Mouse (Mus musculus): ENCODE results near the gene Phf7. TPM values are rescaled to one million over a fixed set of nuclear protein-coding genes. Genes with fewer than 3 reads are reported as not detected.

Phf7 gene
- polyA plus RNA-seq, 1 experiment: 9.9 TPM

DNA sequence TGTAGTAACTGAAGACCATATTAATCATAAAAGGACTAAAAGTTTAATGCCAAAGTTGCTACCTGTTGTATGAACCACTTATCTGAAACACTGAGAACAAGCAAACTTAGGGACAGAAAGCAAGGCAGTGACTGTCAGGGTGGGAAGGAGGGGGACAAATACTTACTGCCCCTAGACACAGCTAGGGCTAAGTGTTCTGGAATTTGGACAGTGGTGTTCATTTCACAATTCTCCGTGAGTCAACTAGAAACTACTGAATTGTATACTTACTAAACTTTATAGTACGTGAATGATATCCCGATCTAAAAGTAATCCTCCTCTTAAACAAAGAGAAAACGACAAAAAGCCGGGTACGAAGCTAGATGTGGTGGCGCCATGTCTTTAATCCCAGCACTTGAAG lies 51.5 kb downstream of the Phf7 start:
- DNase-seq (ENCODE audit: low read depth): no peak

DNA sequence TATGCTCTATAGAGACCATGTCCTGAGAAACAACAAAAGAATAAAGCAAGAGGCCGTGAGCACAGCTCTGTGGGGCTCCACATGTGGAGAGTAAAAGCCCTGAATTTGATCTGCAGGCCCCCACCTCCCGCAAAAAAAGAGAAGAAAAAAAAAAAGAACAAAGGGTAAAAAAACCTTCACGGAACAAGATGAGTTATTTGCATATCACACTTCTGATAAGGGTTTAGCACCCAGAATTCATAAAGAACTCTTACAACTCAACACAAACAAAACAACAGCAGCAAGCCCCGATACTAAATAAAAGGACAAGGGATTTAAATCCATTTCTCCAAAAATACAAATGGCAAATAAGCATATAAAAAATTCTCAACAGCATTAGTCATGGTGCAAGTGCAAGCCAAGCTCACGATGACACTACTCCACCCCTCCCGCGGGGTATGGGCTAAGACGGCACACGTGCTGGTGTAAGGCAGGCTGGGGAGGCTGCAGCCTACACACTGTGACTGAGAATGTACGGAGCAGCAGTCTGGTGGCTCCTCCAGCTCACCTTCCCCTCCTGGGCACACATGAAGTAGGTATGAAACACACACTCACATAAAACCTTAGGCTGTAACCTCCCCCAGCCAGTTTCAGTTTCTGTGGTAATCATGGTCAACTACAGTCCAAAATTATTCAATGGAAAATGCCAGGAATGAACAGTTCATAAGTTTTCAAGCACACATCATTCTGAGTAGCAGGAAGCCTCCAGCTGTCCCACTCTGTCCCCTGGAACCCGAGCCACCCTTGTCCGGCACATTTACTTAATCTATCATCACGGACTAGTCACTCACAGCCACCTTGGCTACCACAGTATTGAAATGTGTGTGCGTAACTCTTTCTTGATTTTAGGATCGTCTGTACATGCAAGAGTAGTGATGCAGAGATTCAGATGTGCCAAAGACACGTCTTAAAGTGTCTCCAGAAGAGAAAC lies 53.3 kb downstream of the Phf7 start:
- DNase-seq (ENCODE audit: low read depth): no peak

DNA sequence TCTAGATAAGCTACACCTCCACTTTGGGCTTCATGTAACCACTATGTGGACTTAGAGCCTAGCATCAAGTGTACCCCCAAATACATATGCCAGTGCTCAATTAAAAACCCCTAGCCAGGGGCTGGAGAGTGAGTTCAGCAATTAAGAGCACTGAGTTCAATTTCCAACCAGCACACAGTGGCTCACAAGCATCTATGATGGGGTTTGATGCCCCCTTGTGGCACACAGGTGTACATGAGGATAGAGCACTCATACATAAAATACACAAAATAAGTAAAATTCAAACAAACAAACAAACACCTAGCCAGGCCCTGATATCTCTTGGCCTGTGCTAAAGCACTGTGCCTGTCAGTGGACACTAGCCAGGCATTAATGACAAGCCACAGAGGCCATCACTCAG lies 55.1 kb downstream of the Phf7 start:
- no peak for DNase-seq (ENCODE audit: low read depth)

DNA sequence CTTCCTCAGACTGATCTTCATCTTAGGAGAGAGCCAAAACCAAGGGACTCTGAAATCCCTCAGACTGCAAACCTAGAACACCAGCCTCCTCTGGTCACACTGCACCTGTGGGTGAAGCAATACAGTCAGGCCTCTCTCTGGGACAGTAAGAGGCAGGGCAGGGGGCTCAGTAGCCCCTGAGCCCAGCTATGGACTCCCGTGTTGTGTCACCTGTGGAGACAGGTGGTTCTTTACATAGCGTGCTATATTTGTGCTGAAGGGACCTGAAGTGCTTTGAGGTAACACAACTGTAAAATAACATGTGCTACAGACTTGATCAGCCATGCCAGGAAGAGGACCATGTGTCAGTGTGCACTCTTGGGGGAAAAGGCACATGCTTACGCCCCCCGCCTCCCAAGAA lies 55.6 kb downstream of the Phf7 start:
- DNase-seq (ENCODE audit: low read depth): no peak

DNA sequence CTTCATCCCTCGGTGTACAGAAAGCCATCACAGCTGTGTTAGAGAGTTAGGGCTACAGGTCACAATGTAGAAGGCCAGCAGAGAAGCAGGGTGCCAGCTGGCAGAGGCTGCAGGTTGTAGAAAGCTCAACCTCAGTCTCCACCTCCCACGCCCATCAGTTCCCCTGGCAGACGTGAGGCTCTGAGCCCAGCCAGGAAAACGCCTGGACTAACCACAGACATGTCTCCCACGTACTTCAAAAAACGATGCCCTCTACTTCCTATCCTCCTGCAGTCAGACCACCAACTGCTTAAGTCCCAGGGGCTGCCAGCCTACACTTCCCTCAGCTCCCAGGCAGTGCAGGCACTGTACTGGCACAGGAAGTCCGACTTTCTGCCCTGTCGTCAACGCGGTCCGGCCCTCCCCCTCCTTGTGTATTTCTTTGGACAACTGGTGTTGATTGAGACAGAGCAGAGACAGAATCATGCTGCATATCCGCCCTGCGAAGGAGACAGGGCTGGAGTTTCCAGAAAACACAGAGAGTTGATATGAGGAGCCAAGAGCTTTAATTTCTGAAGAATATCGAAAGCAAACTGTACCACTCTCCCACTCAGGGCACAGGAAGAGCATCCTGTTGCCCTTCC lies 56.1 kb downstream of the Phf7 start:
- peak; percentile 70 for DNase-seq (ENCODE audit: low read depth)

DNA sequence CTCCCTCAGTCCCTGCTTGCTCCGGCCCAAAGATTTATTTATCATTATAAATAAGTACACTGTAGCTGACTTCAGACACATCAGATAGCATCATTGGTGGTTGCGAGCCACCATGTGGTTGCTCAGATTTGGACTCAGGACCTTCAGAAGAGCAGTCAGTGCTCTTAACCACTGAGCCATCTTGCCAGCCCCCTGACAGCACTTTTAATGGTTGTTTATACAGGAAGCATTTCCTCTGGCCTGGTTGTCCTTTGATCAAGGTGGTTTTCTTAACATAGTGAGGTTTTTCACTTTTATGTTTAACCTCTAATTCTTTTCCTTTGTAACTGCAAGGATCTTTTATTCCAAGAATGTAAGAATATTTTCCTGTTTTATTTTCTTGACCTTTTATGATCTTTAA lies 56.7 kb downstream of the Phf7 start:
- no peak for DNase-seq (ENCODE audit: low read depth)

DNA sequence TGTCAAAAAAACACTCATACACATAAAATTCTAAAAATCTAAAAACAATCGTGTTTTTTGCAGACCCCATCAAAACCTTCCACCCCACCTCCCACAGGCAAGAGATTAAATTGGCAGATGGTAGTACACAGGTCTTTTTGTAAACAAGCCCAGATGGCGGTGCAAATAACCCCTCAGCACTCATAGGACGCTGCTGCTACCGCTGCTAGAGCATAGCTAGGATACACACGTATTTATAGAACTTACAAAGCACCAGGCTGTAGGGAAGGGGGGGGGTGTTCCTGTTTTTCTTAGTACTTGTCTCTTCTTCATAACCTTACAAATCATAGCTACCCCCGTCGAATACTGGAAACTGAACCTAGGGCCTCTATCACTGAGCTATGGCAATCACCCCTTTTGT lies 57.3 kb downstream of the Phf7 start:
- no peak for DNase-seq (ENCODE audit: low read depth)

DNA sequence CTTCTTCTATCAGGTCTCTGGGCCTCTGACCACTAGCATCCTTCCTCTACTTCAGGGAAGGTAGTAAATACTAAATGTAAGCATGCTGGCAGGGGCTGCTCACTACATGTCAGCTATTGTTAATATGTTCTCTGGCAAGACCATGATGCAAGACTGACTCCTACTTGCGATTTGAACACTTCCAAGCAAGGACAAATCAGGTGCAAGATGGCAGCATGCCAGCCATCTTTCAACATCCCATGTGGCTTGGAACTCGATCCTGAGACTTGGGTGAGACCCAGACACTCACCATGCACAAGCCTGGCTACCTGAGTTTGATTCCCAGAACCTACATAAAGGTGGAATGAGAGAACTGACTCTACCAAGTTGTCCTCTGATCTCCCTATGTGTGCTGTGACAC lies 59.2 kb downstream of the Phf7 start:
- peak; percentile 80 for DNase-seq (ENCODE audit: low read depth)

DNA sequence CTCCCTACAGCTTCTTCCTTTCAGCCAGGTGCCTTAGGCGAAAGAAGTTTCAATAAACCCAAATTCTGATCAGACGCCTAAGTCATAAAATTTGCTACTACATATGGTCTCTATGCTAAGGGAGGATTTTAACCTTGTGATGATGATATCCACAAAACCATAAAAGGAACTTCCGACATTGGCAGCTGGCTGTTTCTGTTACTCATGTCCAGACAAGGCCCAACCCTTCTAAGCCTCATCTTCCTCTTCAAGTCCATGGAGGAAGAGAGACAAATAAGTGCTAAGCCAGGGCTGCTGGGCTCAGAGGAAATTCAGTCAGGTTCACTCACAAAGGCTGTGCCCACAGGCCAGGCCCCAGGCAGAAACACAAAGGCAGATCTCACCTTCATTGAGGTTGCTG lies 61.8 kb downstream of the Phf7 start:
- DNase-seq (ENCODE audit: low read depth): no peak

DNA sequence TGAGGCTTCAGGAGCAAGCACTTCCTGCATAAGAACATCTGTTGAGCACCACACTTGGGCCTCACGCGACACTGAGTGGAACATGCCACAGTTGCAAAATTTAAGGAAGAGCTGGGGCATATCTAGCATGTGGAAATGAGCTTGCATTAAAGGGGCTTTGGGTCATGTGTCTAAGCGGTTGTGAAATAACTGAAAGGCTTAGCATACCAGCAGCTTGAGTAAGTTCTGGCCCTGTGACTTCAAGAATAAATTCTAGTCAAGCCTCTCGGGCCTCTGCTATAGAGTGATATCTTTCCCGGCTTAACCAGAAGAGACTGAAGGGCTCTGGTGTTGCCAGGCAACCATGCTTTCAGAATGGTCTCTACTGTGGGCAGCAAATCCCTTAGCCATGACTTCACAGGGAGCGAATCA lies 62.3 kb downstream of the Phf7 start:
- no peak for DNase-seq (ENCODE audit: low read depth)

Other genes starting within 250 kb of the Phf7 start
- gene Glt8d1, start 249.9 kb downstream of the Phf7 start, polyA plus RNA-seq (2012; rRNA removed): 33.0 and 34.4 TPM in 2 replicates
- 291 and 352 TPM in 2 replicates for gene Spcs1, start 249.6 kb downstream of the Phf7 start, polyA plus RNA-seq (2012; rRNA removed)
- gene Pbrm1, start 232.2 kb downstream of the Phf7 start, polyA plus RNA-seq (2012; rRNA removed): 12.2 and 16.9 TPM in 2 replicates
- gene Gnl3, start 232.2 kb downstream of the Phf7 start, polyA plus RNA-seq (2012; rRNA removed): 20.3 and 23.2 TPM in 2 replicates
- 43.9 and 61.7 TPM in 2 replicates for gene Smim4, start 122.4 kb downstream of the Phf7 start, polyA plus RNA-seq (2012; rRNA removed)
- 58.8 and 67.0 TPM in 2 replicates for gene Nt5dc2, start 120.3 kb downstream of the Phf7 start, polyA plus RNA-seq (2012; rRNA removed)
- 74.0 and 97.3 TPM in 2 replicates for gene Stab1, start 82.7 kb downstream of the Phf7 start, polyA plus RNA-seq (2012; rRNA removed)
- gene Tnnc1, start 43.0 kb downstream of the Phf7 start, polyA plus RNA-seq (2012; rRNA removed): 0.25 and 1.0 TPM in 2 replicates
- 323 and 342 TPM in 2 replicates for gene Nisch, start 34.4 kb downstream of the Phf7 start, polyA plus RNA-seq (2012; rRNA removed)
- gene Sema3g, start 33.5 kb downstream of the Phf7 start, polyA plus RNA-seq (2012; rRNA removed): 11.8 and 13.5 TPM in 2 replicates
- gene Bap1, start 133 bp upstream of the Phf7 start, polyA plus RNA-seq (2012; rRNA removed): 51.3 and 57.0 TPM in 2 replicates
- 1.7 and 2.4 TPM in 2 replicates for gene Dnah1, start 72.6 kb upstream of the Phf7 start, polyA plus RNA-seq (2012; rRNA removed)
- gene Capn7, start 85.3 kb upstream of the Phf7 start, polyA plus RNA-seq (2012; rRNA removed): 20.7 and 21.6 TPM in 2 replicates
- 25.2 and 29.3 TPM in 2 replicates for gene Sh3bp5, start 184.8 kb upstream of the Phf7 start, polyA plus RNA-seq (2012; rRNA removed)
- gene Eaf1, start 243.1 kb upstream of the Phf7 start, polyA plus RNA-seq (2012; rRNA removed): 30.8 and 35.4 TPM in 2 replicates
- gene Mettl6, start 243.7 kb upstream of the Phf7 start, polyA plus RNA-seq (2012; rRNA removed): 8.5 and 9.3 TPM in 2 replicates